Mouse (Mus musculus): ENCODE data around the gene Lat2.

GRCm38 (mm10) chr5:134652015-134652414, 37.2 kb upstream of the Lat2 start:
- TF ChIP-seq CTCF (IDR thresholded peaks at IDR 0.05; ENCODE audit: borderline replicate concordance, insufficient read depth, low read depth, low read length): no peak
- no peak for TF ChIP-seq POLR2A (IDR thresholded peaks at IDR 0.05; ENCODE audit: borderline replicate concordance, insufficient read depth, low read length)

Data from cerebellum, adult 2 months (tissue).